Mouse (Mus musculus): ENCODE measurements around the gene Serpinb7. TPM values are rescaled to one million over a fixed set of nuclear protein-coding genes. Genes with fewer than 3 reads are reported as not detected.

Gene Serpinb7
- polyA plus RNA-seq, 1 experiment from 2014 or later: not detected

GRCm38 (mm10) chr1:107382404-107382803 lies 17.1 kb upstream of the Serpinb7 start:
- no peak for ATAC-seq
- H3K27me3 ChIP-seq (replicated peaks; ENCODE audit: control insufficient read depth, insufficient read depth, low read length): no peaks in the 10 kb centered on the region
- WGBS: 96% methylated on average over 1 of the region's 1 CpGs
- H3K27ac ChIP-seq (ENCODE audit: low read depth, low read length): no peak overlapping the region
- no peak overlapping the region for H3K9ac ChIP-seq (ENCODE audit: low read depth, low read length)
- no peaks in the 10 kb centered on the region for H3K4me1 ChIP-seq (ENCODE audit: control insufficient read depth, insufficient read depth, low read depth, low read length)
- no peak overlapping the region for H3K4me2 ChIP-seq (ENCODE audit: low read length)
- H3K9me3 ChIP-seq (ENCODE audit: control insufficient read depth, low read length): no peaks in the 10 kb centered on the region
- no peaks in the 10 kb centered on the region for H3K36me3 ChIP-seq (ENCODE audit: control insufficient read depth, insufficient read depth, low read length)
- no peak overlapping the region for H3K4me3 ChIP-seq (ENCODE audit: low read length)

- Histone ChIP-seq H3K9me3 (ENCODE audit: control insufficient read depth, low read length) (no peaks in the 10 kb centered on the region), H3K4me1 (ENCODE audit: control insufficient read depth, insufficient read depth, low read depth, low read length) (no peaks in the 10 kb centered on the region), H3K27me3 (replicated peaks; ENCODE audit: control insufficient read depth, insufficient read depth, low read length) (no peaks in the 10 kb centered on the region), H3K4me2 (ENCODE audit: low read length) (no peak overlapping the region), H3K27ac (ENCODE audit: low read depth, low read length) (no peak overlapping the region), H3K4me3 (ENCODE audit: low read length) (no peak overlapping the region), H3K36me3 (ENCODE audit: control insufficient read depth, insufficient read depth, low read length) (no peaks in the 10 kb centered on the region), H3K9ac (ENCODE audit: low read depth, low read length) (no peak overlapping the region)
- 97% methylated on average over 9 of the region's 9 CpGs for WGBS
- ATAC-seq: no peak
Observed at GRCm38 (mm10) chr1:107384532-107384931, 14.9 kb upstream of the Serpinb7 start.

DNA sequence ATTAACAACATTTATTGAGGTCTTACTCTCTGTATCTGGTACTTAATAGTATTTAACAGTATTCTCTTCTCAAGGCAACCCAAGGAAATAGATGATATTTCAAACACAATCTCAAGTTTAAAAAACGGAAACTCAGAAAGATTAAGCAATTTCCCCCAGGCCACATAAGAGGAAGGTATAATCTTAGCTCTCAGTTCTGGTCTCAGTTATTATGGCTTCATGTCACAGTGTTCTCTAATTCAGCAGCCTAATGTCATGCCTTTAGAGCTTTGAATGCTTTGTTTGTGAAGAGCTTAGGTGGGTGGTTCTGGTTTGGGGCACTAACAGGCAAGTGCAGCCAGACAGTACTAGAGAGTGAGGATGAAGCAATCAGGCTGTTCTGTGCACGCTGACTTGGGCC lies 9.7 kb upstream of the Serpinb7 start:
- Histone ChIP-seq H3K36me3 (ENCODE audit: control insufficient read depth, insufficient read depth, low read length) (no peaks in the 10 kb centered on the region), H3K4me2 (ENCODE audit: low read length) (no peak overlapping the region), H3K4me3 (ENCODE audit: low read length) (no peak overlapping the region), H3K9ac (ENCODE audit: low read depth, low read length) (no peak overlapping the region), H3K27ac (ENCODE audit: low read depth, low read length) (no peak overlapping the region), H3K4me1 (ENCODE audit: control insufficient read depth, insufficient read depth, low read depth, low read length) (no peaks in the 10 kb centered on the region), H3K27me3 (replicated peaks; ENCODE audit: control insufficient read depth, insufficient read depth, low read length) (no peaks in the 10 kb centered on the region), H3K9me3 (ENCODE audit: control insufficient read depth, low read length) (no peaks in the 10 kb centered on the region)
- ATAC-seq: no peak
- 91% methylated on average over 2 of the region's 2 CpGs for WGBS

GRCm38 (mm10) chr1:107397481-107397880 lies 2.0 kb upstream of the Serpinb7 start:
- WGBS: 64% methylated on average over 1 of the region's 1 CpGs
- Histone ChIP-seq H3K4me3 (ENCODE audit: low read length) (no peak overlapping the region), H3K4me1 (ENCODE audit: control insufficient read depth, insufficient read depth, low read depth, low read length) (no peaks in the 10 kb centered on the region), H3K4me2 (ENCODE audit: low read length) (no peak overlapping the region), H3K9me3 (ENCODE audit: control insufficient read depth, low read length) (no peaks in the 10 kb centered on the region), H3K27me3 (replicated peaks; ENCODE audit: control insufficient read depth, insufficient read depth, low read length) (no peaks in the 10 kb centered on the region), H3K9ac (ENCODE audit: low read depth, low read length) (no peak overlapping the region), H3K27ac (ENCODE audit: low read depth, low read length) (no peak overlapping the region), H3K36me3 (ENCODE audit: control insufficient read depth, insufficient read depth, low read length) (no peaks in the 10 kb centered on the region)
- ATAC-seq: no peak

GRCm38 (mm10) chr1:107402082-107402481 lies 2.6 kb downstream of the Serpinb7 start:
- no peak overlapping the region for H3K4me2 ChIP-seq (ENCODE audit: low read length)
- H3K9ac ChIP-seq (ENCODE audit: low read depth, low read length): no peak overlapping the region
- H3K36me3 ChIP-seq (ENCODE audit: control insufficient read depth, insufficient read depth, low read length): no peaks in the 10 kb centered on the region
- WGBS: 84% methylated on average over 4 of the region's 4 CpGs
- no peak overlapping the region for H3K27ac ChIP-seq (ENCODE audit: low read depth, low read length)
- H3K27me3 ChIP-seq (replicated peaks; ENCODE audit: control insufficient read depth, insufficient read depth, low read length): no peaks in the 10 kb centered on the region
- H3K4me3 ChIP-seq (ENCODE audit: low read length): no peak overlapping the region
- no peak for ATAC-seq
- no peaks in the 10 kb centered on the region for H3K9me3 ChIP-seq (ENCODE audit: control insufficient read depth, low read length)
- no peaks in the 10 kb centered on the region for H3K4me1 ChIP-seq (ENCODE audit: control insufficient read depth, insufficient read depth, low read depth, low read length)

DNA sequence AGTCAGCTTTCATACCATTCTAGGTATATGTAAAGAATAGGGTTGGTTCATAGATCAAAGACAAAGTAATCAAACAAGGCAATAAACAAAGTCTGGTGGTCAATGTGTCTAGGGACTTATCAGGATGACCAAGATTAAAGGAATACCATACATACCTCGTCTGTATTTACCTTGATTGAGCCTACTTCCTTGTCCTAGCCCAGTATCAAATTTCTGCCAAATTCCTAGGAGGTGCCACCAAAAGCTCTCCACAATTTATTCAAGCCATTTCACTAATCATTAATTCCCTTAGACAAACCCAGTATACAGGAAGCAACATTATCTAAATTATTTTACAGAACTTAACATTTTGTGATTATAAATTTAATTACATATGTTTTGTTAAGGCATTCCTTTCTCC lies 15.2 kb downstream of the Serpinb7 start:
- WGBS: 41% methylated on average over 1 of the region's 1 CpGs
- H3K27ac ChIP-seq (ENCODE audit: low read depth, low read length): no peak overlapping the region

GRCm38 (mm10) chr1:107422487-107422886 lies 23.0 kb downstream of the Serpinb7 start:
- no peaks in the 10 kb centered on the region for H3K9me3 ChIP-seq (ENCODE audit: control insufficient read depth, low read length)
- 81% methylated on average over 4 of the region's 4 CpGs for WGBS
- H3K27ac ChIP-seq (ENCODE audit: low read depth, low read length): no peak overlapping the region

More for the DNA sequence above, 15.2 kb downstream of the Serpinb7 start:
- H3K9ac ChIP-seq (ENCODE audit: low read depth, low read length): no peak overlapping the region
- H3K4me3 ChIP-seq (ENCODE audit: low read length): no peak overlapping the region
- no peak overlapping the region for H3K4me2 ChIP-seq (ENCODE audit: low read length)
- no peaks in the 10 kb centered on the region for H3K36me3 ChIP-seq (ENCODE audit: control insufficient read depth, insufficient read depth, low read length)
- ATAC-seq: no peak
- H3K9me3 ChIP-seq (ENCODE audit: control insufficient read depth, low read length): no peaks in the 10 kb centered on the region
- no peaks in the 10 kb centered on the region for H3K27me3 ChIP-seq (replicated peaks; ENCODE audit: control insufficient read depth, insufficient read depth, low read length)
- no peaks in the 10 kb centered on the region for H3K4me1 ChIP-seq (ENCODE audit: control insufficient read depth, insufficient read depth, low read depth, low read length)

GRCm38 (mm10) chr1:107431253-107431652 lies 31.8 kb downstream of the Serpinb7 start:
- Histone ChIP-seq H3K9ac (ENCODE audit: low read depth, low read length) (no peak overlapping the region), H3K27me3 (replicated peaks; ENCODE audit: control insufficient read depth, insufficient read depth, low read length) (no peaks in the 10 kb centered on the region), H3K9me3 (ENCODE audit: control insufficient read depth, low read length) (no peaks in the 10 kb centered on the region), H3K4me1 (ENCODE audit: control insufficient read depth, insufficient read depth, low read depth, low read length) (no peaks in the 10 kb centered on the region), H3K4me3 (ENCODE audit: low read length) (no peak overlapping the region), H3K27ac (ENCODE audit: low read depth, low read length) (no peak overlapping the region), H3K4me2 (ENCODE audit: low read length) (no peak overlapping the region), H3K36me3 (ENCODE audit: control insufficient read depth, insufficient read depth, low read length) (no peaks in the 10 kb centered on the region)
- ATAC-seq: no peak

More at GRCm38 (mm10) chr1:107422487-107422886, 23.0 kb downstream of the Serpinb7 start:
- Histone ChIP-seq H3K9ac (ENCODE audit: low read depth, low read length) (no peak overlapping the region), H3K36me3 (ENCODE audit: control insufficient read depth, insufficient read depth, low read length) (no peaks in the 10 kb centered on the region), H3K4me3 (ENCODE audit: low read length) (no peak overlapping the region), H3K4me1 (ENCODE audit: control insufficient read depth, insufficient read depth, low read depth, low read length) (no peaks in the 10 kb centered on the region), H3K4me2 (ENCODE audit: low read length) (no peak overlapping the region), H3K27me3 (replicated peaks; ENCODE audit: control insufficient read depth, insufficient read depth, low read length) (no peaks in the 10 kb centered on the region)
- no peak for ATAC-seq

DNA sequence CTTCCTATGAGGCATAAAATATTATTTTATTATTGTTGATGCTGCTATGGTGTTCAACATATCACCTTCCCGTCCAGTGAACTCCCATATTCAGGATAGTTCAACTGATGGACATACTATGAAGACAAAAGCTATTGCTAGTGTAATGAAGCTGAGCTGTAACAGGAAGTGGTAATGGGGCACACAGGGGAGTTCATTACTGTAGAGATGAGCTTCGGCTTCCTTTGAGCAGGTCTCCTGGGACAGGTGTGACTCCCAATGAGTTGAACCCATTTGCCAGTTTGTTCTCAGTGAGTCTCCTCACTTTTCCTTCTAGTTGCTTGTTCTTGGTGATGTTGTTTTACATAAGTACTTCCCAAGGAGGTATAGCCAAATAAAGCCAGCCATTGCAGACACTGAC lies 36.1 kb downstream of the Serpinb7 start:
- 88% methylated on average over 2 of the region's 2 CpGs for WGBS
- Histone ChIP-seq H3K4me1 (ENCODE audit: control insufficient read depth, insufficient read depth, low read depth, low read length) (no peaks in the 10 kb centered on the region), H3K4me3 (ENCODE audit: low read length) (no peak overlapping the region), H3K4me2 (ENCODE audit: low read length) (no peak overlapping the region), H3K36me3 (ENCODE audit: control insufficient read depth, insufficient read depth, low read length) (no peaks in the 10 kb centered on the region), H3K27me3 (replicated peaks; ENCODE audit: control insufficient read depth, insufficient read depth, low read length) (no peaks in the 10 kb centered on the region), H3K27ac (ENCODE audit: low read depth, low read length) (no peak overlapping the region), H3K9me3 (ENCODE audit: control insufficient read depth, low read length) (no peaks in the 10 kb centered on the region), H3K9ac (ENCODE audit: low read depth, low read length) (no peak overlapping the region)
- no peak for ATAC-seq

- H3K4me2 ChIP-seq (ENCODE audit: low read length): no peak overlapping the region
- H3K4me3 ChIP-seq (ENCODE audit: low read length): no peak overlapping the region
- no peak for ATAC-seq
- no peaks in the 10 kb centered on the region for H3K36me3 ChIP-seq (ENCODE audit: control insufficient read depth, insufficient read depth, low read length)
- H3K27ac ChIP-seq (ENCODE audit: low read depth, low read length): no peak overlapping the region
- no peaks in the 10 kb centered on the region for H3K9me3 ChIP-seq (ENCODE audit: control insufficient read depth, low read length)
- WGBS: 89% methylated on average over 3 of the region's 3 CpGs
- no peaks in the 10 kb centered on the region for H3K27me3 ChIP-seq (replicated peaks; ENCODE audit: control insufficient read depth, insufficient read depth, low read length)
- no peak overlapping the region for H3K9ac ChIP-seq (ENCODE audit: low read depth, low read length)
- H3K4me1 ChIP-seq (ENCODE audit: control insufficient read depth, insufficient read depth, low read depth, low read length): no peaks in the 10 kb centered on the region
Observed at GRCm38 (mm10) chr1:107439462-107439861, 40.0 kb downstream of the Serpinb7 start.
